Mouse (Mus musculus): ENCODE results near the gene Arid2. TPM values are rescaled to one million over a fixed set of nuclear protein-coding genes. Genes with fewer than 3 reads are reported as not detected.

Arid2 gene
- polyA plus RNA-seq, 1 experiment from 2014 or later, result 7.9 TPM

DNA sequence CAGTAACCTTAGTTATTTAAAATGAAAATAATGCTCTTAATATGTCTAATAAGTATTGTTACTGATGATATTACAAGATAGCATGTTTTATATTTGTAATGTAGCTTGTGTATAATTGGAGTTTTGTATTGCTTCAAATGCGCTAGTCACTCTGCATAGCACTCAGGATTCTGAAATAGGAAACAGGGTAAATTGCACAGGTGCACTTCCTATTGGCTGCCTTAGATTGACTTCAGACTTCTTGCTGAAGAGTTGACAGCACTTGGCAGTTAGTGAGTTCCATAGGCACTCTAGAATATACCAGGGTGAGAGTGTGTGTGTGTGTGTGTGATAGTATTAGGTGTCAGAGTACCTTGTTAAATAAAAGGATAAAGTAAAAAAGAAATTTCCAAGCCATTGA, 2.7 kb downstream of the Arid2 start:
- 63% methylated on average over 1 of the region's 1 CpGs for WGBS (ENCODE audit: insufficient replicate concordance)
- ATAC-seq (ENCODE audit: low read depth), result no peak
- no peak overlapping the region; the same call in 1 of the 2 replicates for H3K27ac ChIP-seq (ENCODE audit: low read length)
- peaks cover 19% of the 10 kb centered on the region for H3K4me1 ChIP-seq (ENCODE audit: control insufficient read depth, low read depth, low read length)
- no peak overlapping the region for H3K9ac ChIP-seq (ENCODE audit: low read depth, low read length)
- no peaks in the 10 kb centered on the region for H3K36me3 ChIP-seq (ENCODE audit: control insufficient read depth, insufficient read depth)
- H3K27me3 ChIP-seq (ENCODE audit: control insufficient read depth, insufficient read depth, low read depth, low read length), result no peaks in the 10 kb centered on the region
- no peaks in the 10 kb centered on the region for H3K9me3 ChIP-seq (replicated peaks; ENCODE audit: control insufficient read depth, low read length)
- H3K4me2 ChIP-seq (ENCODE audit: low read depth, low read length), result peak overlapping the region; percentile 54
- peak overlapping the region; percentile 43 for H3K4me3 ChIP-seq (ENCODE audit: low read depth, low read length)

DNA sequence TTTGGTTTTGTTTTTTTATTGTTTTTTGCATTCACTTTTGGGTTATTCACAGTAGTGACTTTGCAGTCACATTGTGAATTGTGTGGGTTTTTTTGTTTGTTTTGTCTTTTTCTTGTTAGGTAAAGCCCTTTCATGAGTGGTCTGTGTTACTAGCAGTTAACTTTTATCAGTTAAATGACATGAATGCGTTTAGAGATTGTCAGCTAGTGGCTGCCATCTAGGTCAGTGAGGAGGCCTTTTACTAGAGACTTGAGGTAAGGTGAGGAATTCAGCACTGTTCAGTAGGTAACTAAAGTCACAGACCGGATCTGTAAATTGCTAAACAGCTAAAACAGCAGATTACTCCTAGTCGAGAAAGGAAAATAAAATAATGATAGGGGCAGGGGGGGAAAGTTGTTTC, 6.1 kb downstream of the Arid2 start:
- no peaks in the 10 kb centered on the region for H3K36me3 ChIP-seq (ENCODE audit: control insufficient read depth, insufficient read depth)
- H3K9me3 ChIP-seq (replicated peaks; ENCODE audit: control insufficient read depth, low read length), result no peaks in the 10 kb centered on the region
- 26% methylated on average over 3 of the region's 3 CpGs for WGBS (ENCODE audit: insufficient replicate concordance)
- H3K9ac ChIP-seq (ENCODE audit: low read depth, low read length), result no peak overlapping the region
- H3K27ac ChIP-seq (ENCODE audit: low read length), result no peak overlapping the region
- no peaks in the 10 kb centered on the region for H3K27me3 ChIP-seq (ENCODE audit: control insufficient read depth, insufficient read depth, low read depth, low read length)
- H3K4me2 ChIP-seq (ENCODE audit: low read depth, low read length), result no peak overlapping the region; the same call in 1 of the 2 replicates
- peaks cover 16% of the 10 kb centered on the region for H3K4me1 ChIP-seq (ENCODE audit: control insufficient read depth, low read depth, low read length)
- H3K4me3 ChIP-seq (ENCODE audit: low read depth, low read length), result no peak overlapping the region
- ATAC-seq (ENCODE audit: low read depth), result peak; percentile 45

- Histone ChIP-seq H3K27ac (ENCODE audit: low read length) (no peak overlapping the region), H3K36me3 (ENCODE audit: control insufficient read depth, insufficient read depth) (peaks cover 4% of the 10 kb centered on the region; the same call in 1 of the 2 replicates), H3K9me3 (replicated peaks; ENCODE audit: control insufficient read depth, low read length) (no peaks in the 10 kb centered on the region), H3K9ac (ENCODE audit: low read depth, low read length) (no peak overlapping the region), H3K4me2 (ENCODE audit: low read depth, low read length) (no peak overlapping the region), H3K4me1 (ENCODE audit: control insufficient read depth, low read depth, low read length) (peaks cover 11% of the 10 kb centered on the region), H3K4me3 (ENCODE audit: low read depth, low read length) (no peak overlapping the region), H3K27me3 (ENCODE audit: control insufficient read depth, insufficient read depth, low read depth, low read length) (no peaks in the 10 kb centered on the region)
- no peak for ATAC-seq (ENCODE audit: low read depth)
- WGBS (ENCODE audit: insufficient replicate concordance), result 74% methylated on average over 9 of the region's 9 CpGs
These were observed 9.8 kb downstream of the Arid2 start for GRCm38 (mm10) chr15:96297078-96297590.

- Histone ChIP-seq H3K9me3 (replicated peaks; ENCODE audit: control insufficient read depth, low read length) (no peaks in the 10 kb centered on the region), H3K4me2 (ENCODE audit: low read depth, low read length) (no peak overlapping the region), H3K9ac (ENCODE audit: low read depth, low read length) (no peak overlapping the region), H3K4me1 (ENCODE audit: control insufficient read depth, low read depth, low read length) (peaks cover 11% of the 10 kb centered on the region), H3K27me3 (ENCODE audit: control insufficient read depth, insufficient read depth, low read depth, low read length) (no peaks in the 10 kb centered on the region), H3K27ac (ENCODE audit: low read length) (no peak overlapping the region), H3K4me3 (ENCODE audit: low read depth, low read length) (no peak overlapping the region), H3K36me3 (ENCODE audit: control insufficient read depth, insufficient read depth) (peaks cover 4% of the 10 kb centered on the region; the same call in 1 of the 2 replicates)
- no peak for ATAC-seq (ENCODE audit: low read depth)
- 86% methylated on average over 9 of the region's 9 CpGs for whole genome bisulfite sequencing (ENCODE audit: insufficient replicate concordance)
These were observed 10.4 kb downstream of the Arid2 start for GRCm38 (mm10) chr15:96297623-96298188.

GRCm38 (mm10) chr15:96309310-96309709, 22.0 kb downstream of the Arid2 start:
- 61% methylated on average over 6 of the region's 6 CpGs for WGBS (ENCODE audit: insufficient replicate concordance)
- peaks cover 6% of the 10 kb centered on the region for H3K4me1 ChIP-seq (ENCODE audit: control insufficient read depth, low read depth, low read length)
- H3K27me3 ChIP-seq (ENCODE audit: control insufficient read depth, insufficient read depth, low read depth, low read length), result no peaks in the 10 kb centered on the region
- no peak overlapping the region for H3K9ac ChIP-seq (ENCODE audit: low read depth, low read length)
- H3K36me3 ChIP-seq (ENCODE audit: control insufficient read depth, insufficient read depth), result peaks cover 4% of the 10 kb centered on the region; the same call in 1 of the 2 replicates
- peak; percentile 43 for ATAC-seq (ENCODE audit: low read depth)
- H3K4me2 ChIP-seq (ENCODE audit: low read depth, low read length), result no peak overlapping the region
- H3K9me3 ChIP-seq (replicated peaks; ENCODE audit: control insufficient read depth, low read length), result no peaks in the 10 kb centered on the region
- no peak overlapping the region for H3K4me3 ChIP-seq (ENCODE audit: low read depth, low read length)
- H3K27ac ChIP-seq (ENCODE audit: low read length), result no peak overlapping the region

DNA sequence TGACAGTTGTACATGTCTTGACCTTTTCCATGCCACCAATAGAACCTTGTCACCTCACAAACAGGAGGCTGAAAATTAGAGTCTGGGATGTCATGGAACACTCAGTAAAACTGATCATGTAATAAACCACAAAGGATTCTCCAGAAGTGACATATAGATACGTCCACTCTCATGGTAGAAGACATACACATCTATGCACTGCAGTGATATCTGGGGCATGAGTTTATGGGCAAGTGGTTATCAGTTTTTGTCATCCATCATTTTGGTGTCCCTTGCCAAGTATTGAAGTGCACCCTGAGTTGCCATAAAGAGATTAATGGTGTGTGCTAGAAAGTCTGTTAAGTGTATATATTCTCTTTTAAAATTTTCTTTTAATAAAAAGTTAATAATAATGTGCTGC, 25.6 kb downstream of the Arid2 start:
- H3K27me3 ChIP-seq (ENCODE audit: control insufficient read depth, insufficient read depth, low read depth, low read length), result no peaks in the 10 kb centered on the region
- H3K36me3 ChIP-seq (ENCODE audit: control insufficient read depth, insufficient read depth), result no peaks in the 10 kb centered on the region; the same call in 1 of the 2 replicates
- 33% methylated on average over 1 of the region's 1 CpGs for WGBS (ENCODE audit: insufficient replicate concordance)
- H3K4me1 ChIP-seq (ENCODE audit: control insufficient read depth, low read depth, low read length), result peaks cover 9% of the 10 kb centered on the region
- H3K4me2 ChIP-seq (ENCODE audit: low read depth, low read length), result no peak overlapping the region
- ATAC-seq (ENCODE audit: low read depth), result peak; percentile 82
- H3K4me3 ChIP-seq (ENCODE audit: low read depth, low read length), result no peak overlapping the region
- H3K27ac ChIP-seq (ENCODE audit: low read length), result peak overlapping the region; percentile 33; the same call in 1 of the 2 replicates
- no peaks in the 10 kb centered on the region for H3K9me3 ChIP-seq (replicated peaks; ENCODE audit: control insufficient read depth, low read length)
- H3K9ac ChIP-seq (ENCODE audit: low read depth, low read length), result no peak overlapping the region

DNA sequence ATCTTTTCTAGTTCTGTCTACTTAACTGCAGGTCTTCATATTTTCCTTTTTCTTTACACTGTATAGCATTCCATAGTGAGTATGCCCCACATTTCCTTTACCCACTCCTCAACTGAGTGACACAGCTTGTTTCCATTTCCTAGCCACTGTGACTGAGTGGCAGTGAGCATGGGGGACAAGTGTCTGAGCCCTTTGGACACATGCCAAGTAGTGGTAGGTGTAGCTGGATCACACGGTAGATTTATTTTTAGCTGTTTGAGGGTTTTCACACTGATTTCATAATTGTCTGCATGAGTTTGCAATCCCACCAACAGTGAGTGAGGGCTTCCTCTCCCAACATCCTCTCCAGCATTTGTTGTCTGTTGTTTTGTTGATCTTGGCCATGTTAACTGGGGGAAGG, 28.3 kb downstream of the Arid2 start:
- ATAC-seq (ENCODE audit: low read depth), result no peak
- Histone ChIP-seq H3K9ac (ENCODE audit: low read depth, low read length) (no peak overlapping the region), H3K27me3 (ENCODE audit: control insufficient read depth, insufficient read depth, low read depth, low read length) (no peaks in the 10 kb centered on the region), H3K36me3 (ENCODE audit: control insufficient read depth, insufficient read depth) (no peaks in the 10 kb centered on the region; the same call in none of the 2 replicates), H3K27ac (ENCODE audit: low read length) (no peak overlapping the region; the same call in 1 of the 2 replicates), H3K4me1 (ENCODE audit: control insufficient read depth, low read depth, low read length) (peaks cover 7% of the 10 kb centered on the region), H3K4me3 (ENCODE audit: low read depth, low read length) (no peak overlapping the region), H3K9me3 (replicated peaks; ENCODE audit: control insufficient read depth, low read length) (no peaks in the 10 kb centered on the region), H3K4me2 (ENCODE audit: low read depth, low read length) (no peak overlapping the region)
- WGBS (ENCODE audit: insufficient replicate concordance), result 24% methylated on average over 1 of the region's 1 CpGs

DNA sequence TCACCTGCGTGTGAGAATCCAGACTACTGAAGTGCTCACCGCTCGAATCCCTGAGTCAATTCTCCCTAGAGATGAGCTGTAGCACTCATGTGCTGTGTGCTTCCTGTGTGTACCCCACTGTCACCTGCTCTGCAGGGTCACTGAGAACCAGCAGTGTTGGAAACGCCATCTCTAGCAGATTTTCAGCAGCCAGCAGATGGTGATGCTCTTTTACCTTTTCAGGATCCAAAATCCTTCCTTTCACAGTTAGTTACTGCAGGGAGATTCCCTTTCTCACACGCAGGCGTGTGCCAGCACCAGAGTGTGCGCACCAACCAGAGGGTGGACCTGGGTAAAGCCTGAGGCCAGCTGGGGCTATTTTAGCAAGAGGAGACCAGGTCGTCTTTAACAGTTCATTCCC, 32.0 kb downstream of the Arid2 start:
- H3K36me3 ChIP-seq (ENCODE audit: control insufficient read depth, insufficient read depth), result no peaks in the 10 kb centered on the region; the same call in 1 of the 2 replicates
- H3K9me3 ChIP-seq (replicated peaks; ENCODE audit: control insufficient read depth, low read length), result no peaks in the 10 kb centered on the region
- peaks cover 3% of the 10 kb centered on the region for H3K4me1 ChIP-seq (ENCODE audit: control insufficient read depth, low read depth, low read length)
- no peak overlapping the region for H3K9ac ChIP-seq (ENCODE audit: low read depth, low read length)
- 83% methylated on average over 8 of the region's 8 CpGs for WGBS (ENCODE audit: insufficient replicate concordance)
- no peaks in the 10 kb centered on the region for H3K27me3 ChIP-seq (ENCODE audit: control insufficient read depth, insufficient read depth, low read depth, low read length)
- H3K4me3 ChIP-seq (ENCODE audit: low read depth, low read length), result no peak overlapping the region
- H3K27ac ChIP-seq (ENCODE audit: low read length), result no peak overlapping the region
- no peak overlapping the region for H3K4me2 ChIP-seq (ENCODE audit: low read depth, low read length)
- no peak for ATAC-seq (ENCODE audit: low read depth)

DNA sequence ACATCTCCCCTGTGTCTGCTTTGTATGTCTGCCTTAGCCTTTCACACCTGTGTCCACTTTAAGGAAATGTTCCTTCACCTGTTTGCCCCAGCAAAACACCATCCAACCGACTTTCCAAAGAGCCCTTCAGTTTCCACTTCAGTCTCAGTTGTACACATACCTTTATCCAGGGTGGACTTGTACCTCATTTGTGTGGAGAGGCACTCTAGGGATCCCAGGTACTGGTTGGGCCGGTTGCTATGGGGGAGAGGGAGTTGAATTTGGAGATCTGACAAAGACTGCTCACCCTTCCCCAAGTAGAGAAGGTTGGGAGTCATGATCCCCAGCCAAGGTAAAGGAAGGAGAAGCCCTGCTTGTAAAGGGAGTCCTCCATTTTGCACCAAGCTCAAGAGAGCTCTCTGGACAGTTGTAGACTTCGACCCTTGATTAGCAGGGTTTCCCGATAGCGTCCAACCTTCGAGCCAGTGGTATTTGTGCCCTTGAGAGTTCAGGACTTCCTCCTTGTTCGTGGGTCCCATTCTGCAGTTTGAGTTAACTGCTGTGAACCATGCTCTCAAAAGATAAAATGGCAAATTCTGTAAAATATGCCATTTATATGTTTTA, 38.5 kb downstream of the Arid2 start:
- no peak for ATAC-seq (ENCODE audit: low read depth)
- peaks cover 7% of the 10 kb centered on the region for H3K4me1 ChIP-seq (ENCODE audit: control insufficient read depth, low read depth, low read length)
- 73% methylated on average over 7 of the region's 7 CpGs for WGBS (ENCODE audit: insufficient replicate concordance)
- H3K27me3 ChIP-seq (ENCODE audit: control insufficient read depth, insufficient read depth, low read depth, low read length), result no peaks in the 10 kb centered on the region
- H3K27ac ChIP-seq (ENCODE audit: low read length), result no peak overlapping the region
- no peaks in the 10 kb centered on the region for H3K36me3 ChIP-seq (ENCODE audit: control insufficient read depth, insufficient read depth)
- H3K4me3 ChIP-seq (ENCODE audit: low read depth, low read length), result no peak overlapping the region
- H3K4me2 ChIP-seq (ENCODE audit: low read depth, low read length), result no peak overlapping the region
- no peak overlapping the region for H3K9ac ChIP-seq (ENCODE audit: low read depth, low read length)
- no peaks in the 10 kb centered on the region for H3K9me3 ChIP-seq (replicated peaks; ENCODE audit: control insufficient read depth, low read length)
